Comparison of ENCODE assay signal across 8 mouse cellular contexts in genomic region chr4:136144927-136145292, GRCm38 (mm10). TPM values are rescaled to one million over a fixed set of nuclear protein-coding genes. Genes with fewer than 3 reads are reported as not detected.
DNase-seq lines count a peak whose midpoint lies in the region; ATAC-seq and TF ChIP-seq lines count a peak whose summit lies in the region.

No protein-coding gene starts in this region.

- H3K36me3 ChIP-seq in liver, adult 2 months (ENCODE audit: control insufficient read depth, insufficient read depth, low read length), result peaks cover 3% of the 10 kb centered on the region; the same call in 1 of the 2 replicates
- H3K36me3 ChIP-seq in embryonic facial prominence, embryonic 12.5 days, result peaks cover 3% of the 10 kb centered on the region; the same call in 1 of the 2 replicates
- no peaks in the 10 kb centered on the region for H3K36me3 ChIP-seq in intestine, embryonic 15.5 days
- H3K36me3 ChIP-seq in neural tube, embryonic 12.5 days, result no peaks in the 10 kb centered on the region

- peaks cover 26% of the 10 kb centered on the region for H3K4me1 ChIP-seq in liver, adult 2 months (ENCODE audit: control insufficient read depth, insufficient read depth, low read length)
- peaks cover 54% of the 10 kb centered on the region for H3K4me1 ChIP-seq in embryonic facial prominence, embryonic 12.5 days
- peaks cover 43% of the 10 kb centered on the region for H3K4me1 ChIP-seq in intestine, embryonic 15.5 days (replicated peaks)
- peaks cover 72% of the 10 kb centered on the region for H3K4me1 ChIP-seq in neural tube, embryonic 12.5 days

- TF ChIP-seq CTCF in liver, adult 2 months (IDR thresholded peaks at IDR 0.05; ENCODE audit: low read depth, low read length), result no peak

- no peak; the same call in 1 of the 2 replicates for TF ChIP-seq POLR2A in liver, adult 2 months (IDR thresholded peaks at IDR 0.05; ENCODE audit: extremely low read depth, insufficient read depth, low read length)

- H3K4me2 ChIP-seq in embryonic facial prominence, embryonic 12.5 days (replicated peaks), result peak overlapping the region; percentile 83
- H3K4me2 ChIP-seq in intestine, embryonic 15.5 days (replicated peaks), result peak overlapping the region; percentile 82
- peak overlapping the region; percentile 84 for H3K4me2 ChIP-seq in neural tube, embryonic 12.5 days (replicated peaks)

- H3K9ac ChIP-seq in liver, adult 2 months (ENCODE audit: low read depth, low read length), result peak overlapping the region; percentile 98
- H3K9ac ChIP-seq in embryonic facial prominence, embryonic 12.5 days, result peak overlapping the region; percentile 95
- peak overlapping the region; percentile 91 for H3K9ac ChIP-seq in intestine, embryonic 15.5 days
- peak overlapping the region; percentile 85 for H3K9ac ChIP-seq in neural tube, embryonic 12.5 days

- 4% methylated on average over 11 of the region's 11 CpGs for WGBS in liver, adult 2 months
- WGBS in embryonic facial prominence, embryonic 12.5 days, result 0% methylated on average over 11 of the region's 11 CpGs
- 3% methylated on average over 11 of the region's 11 CpGs for WGBS in intestine, embryonic 15.5 days
- 1% methylated on average over 11 of the region's 11 CpGs for WGBS in neural tube, embryonic 12.5 days

- DNase-seq in liver, adult 2 months (ENCODE audit: extremely low read depth, low read depth, low spot score), result peak; percentile 64
- DNase-seq in liver, result no peak
- DNase-seq in cerebellum, adult 18-20 months, result no peak
- DNase-seq in layer of hippocampus, adult 11-12 months (ENCODE audit: low spot score), result no peak
- no peak for DNase-seq in kidney, postnatal 14 days

- peak overlapping the region; percentile 93 for H3K4me3 ChIP-seq in liver, adult 2 months (ENCODE audit: insufficient read depth, low read depth, low read length)
- peak overlapping the region; percentile 97 for H3K4me3 ChIP-seq in embryonic facial prominence, embryonic 12.5 days
- H3K4me3 ChIP-seq in intestine, embryonic 15.5 days (replicated peaks), result peak overlapping the region; percentile 79
- peak overlapping the region; percentile 73 for H3K4me3 ChIP-seq in neural tube, embryonic 12.5 days

- H3K27ac ChIP-seq in liver, adult 2 months (replicated peaks; ENCODE audit: insufficient read depth, low read depth, low read length), result peak overlapping the region; percentile 95
- H3K27ac ChIP-seq in embryonic facial prominence, embryonic 12.5 days, result peak overlapping the region; percentile 99
- peak overlapping the region; percentile 96 for H3K27ac ChIP-seq in intestine, embryonic 15.5 days
- H3K27ac ChIP-seq in neural tube, embryonic 12.5 days, result peak overlapping the region; percentile 69

- no peaks in the 10 kb centered on the region for H3K9me3 ChIP-seq in embryonic facial prominence, embryonic 12.5 days
- H3K9me3 ChIP-seq in intestine, embryonic 15.5 days, result no peaks in the 10 kb centered on the region
- no peaks in the 10 kb centered on the region for H3K9me3 ChIP-seq in neural tube, embryonic 12.5 days

- H3K27me3 ChIP-seq in liver, adult 2 months (ENCODE audit: control insufficient read depth, insufficient read depth, low read length), result no peaks in the 10 kb centered on the region
- H3K27me3 ChIP-seq in embryonic facial prominence, embryonic 12.5 days, result no peaks in the 10 kb centered on the region
- no peaks in the 10 kb centered on the region for H3K27me3 ChIP-seq in intestine, embryonic 15.5 days (replicated peaks)
- H3K27me3 ChIP-seq in neural tube, embryonic 12.5 days (replicated peaks), result 0 out of 2 replicates have a peak, but pooled peaks cover 7% of the 10 kb centered on the region

- ATAC-seq in embryonic facial prominence, embryonic 12.5 days (ENCODE audit: insufficient number of reproducible peaks, insufficient read depth, low FRiP score, low TSS enrichment), result no peak
- no peak for ATAC-seq in intestine, embryonic 15.5 days
- ATAC-seq in neural tube, embryonic 12.5 days (ENCODE audit: low FRiP score, low read depth), result no peak

- H3K79me2 ChIP-seq in liver, adult 2 months (ENCODE audit: control insufficient read depth, insufficient read depth, low read length), result peaks cover 4% of the 10 kb centered on the region; the same call in 1 of the 2 replicates

RNA-seq across cellular contexts. Expression of gene Id3, which starts 1.6 kb away (rescaled TPM):
- total RNA-seq in liver, adult 2 months (2014; rRNA removed), result 33.2 and 47.4 TPM in 2 replicates
- polyA plus RNA-seq in liver, adult 2 months (2012; rRNA removed), result 181 and 274 TPM in 2 replicates
- polyA plus RNA-seq in embryonic facial prominence, embryonic 12.5 days (2016; fragmentation: Nextera tagmentation; extraction: Ambion mirVana), result 612 and 623 TPM in 2 replicates
- polyA plus RNA-seq in intestine, embryonic 15.5 days (2015; fragmentation: Nextera tagmentation; extraction: Ambion mirVana), result 269 and 285 TPM in 2 replicates
- polyA plus RNA-seq in neural tube, embryonic 12.5 days (2016; fragmentation: Nextera tagmentation; extraction: Ambion mirVana), result 325 and 330 TPM in 2 replicates

RNA-seq across cellular contexts. Expression of gene E2f2, which starts 27.3 kb away (rescaled TPM):
- 0.40 and 0.46 TPM in 2 replicates for total RNA-seq in liver, adult 2 months (2014; rRNA removed)
- polyA plus RNA-seq in liver, adult 2 months (2012; rRNA removed), result 0.75 and 0.76 TPM in 2 replicates
- polyA plus RNA-seq in embryonic facial prominence, embryonic 12.5 days (2016; fragmentation: Nextera tagmentation; extraction: Ambion mirVana), result 8.3 and 8.7 TPM in 2 replicates
- polyA plus RNA-seq in intestine, embryonic 15.5 days (2015; fragmentation: Nextera tagmentation; extraction: Ambion mirVana), result 8.1 and 9.8 TPM in 2 replicates
- polyA plus RNA-seq in neural tube, embryonic 12.5 days (2016; fragmentation: Nextera tagmentation; extraction: Ambion mirVana), result 9.5 and 10.4 TPM in 2 replicates
